Mouse (Mus musculus): ENCODE measurements around the gene Casc4.

GRCm38 (mm10) chr2:121957216-121957792, 90.5 kb downstream of the Casc4 start:
- TF ChIP-seq CTCF (IDR thresholded peaks at IDR 0.05; ENCODE audit: low read depth) (no peak), EP300 (optimal IDR thresholded peaks at IDR 0.05) (no peak)
